Mouse (Mus musculus) kidney, embryonic 14.5 days (tissue): ENCODE measurements around the gene Ttc28. TPM values are rescaled to one million over a fixed set of nuclear protein-coding genes. Genes with fewer than 3 reads are reported as not detected.

ENCODE experiments used
- ATAC-seq: fragments of 200-750 bp; cut with Nextera tagmentation; 2 replicates; pipeline ENCODE4 v1.8.0; 2017; ENCODE audit warnings: moderate number of reproducible peaks, mild to moderate bottlenecking, moderate TSS enrichment, moderate library complexity; ENCODE audit not compliant: low FRiP score, low TSS enrichment
- H3K27ac ChIP-seq: fragments of 300-500 bp; sonication (generic); 2 replicates; pipeline ENCODE4 v1.5.1; 2014; ENCODE audit warnings: low read depth, mild to moderate bottlenecking, low read length, moderate library complexity, mixed read lengths
- H3K27me3 ChIP-seq: fragments of 300-500 bp; sonication (generic); 2 replicates; pipeline ENCODE4 v1.6.1; 2014; ENCODE audit warnings: mild to moderate bottlenecking, low read length; ENCODE audit not compliant: control insufficient read depth, insufficient read depth
- H3K36me3 ChIP-seq: fragments of 300-500 bp; sonication (generic); 2 replicates; pipeline ENCODE4 v1.6.1; 2014; ENCODE audit warnings: low read length, mixed read lengths; ENCODE audit not compliant: control insufficient read depth, insufficient read depth
- H3K4me1 ChIP-seq: fragments of 300-500 bp; sonication (generic); 2 replicates; pipeline ENCODE4 v1.6.1; 2014; ENCODE audit warnings: low read length, mixed read lengths; ENCODE audit not compliant: control insufficient read depth, insufficient read depth
- H3K4me2 ChIP-seq: fragments of 300-500 bp; sonication (generic); replicated peaks from 2 replicates; pipeline ENCODE4 v1.6.1; 2014; ENCODE audit warnings: low read depth, mild to moderate bottlenecking, low read length
- H3K4me3 ChIP-seq: fragments of 300-500 bp; sonication (generic); 2 replicates; pipeline ENCODE4 v1.5.1; 2014; ENCODE audit warnings: mild to moderate bottlenecking, low read length
- H3K9ac ChIP-seq: fragments of 300-500 bp; sonication (generic); 2 replicates; pipeline ENCODE4 v1.6.1; 2014; ENCODE audit warnings: low read depth, mild to moderate bottlenecking, low read length, moderate library complexity
- H3K9me3 ChIP-seq: fragments of 300-500 bp; sonication (generic); 2 replicates; pipeline ENCODE4 v1.6.1; 2016; ENCODE audit warnings: low read length; ENCODE audit not compliant: control insufficient read depth
- WGBS: fragments of 180-500 bp; shearing (Covaris S2); extraction: QIAGEN DNeasy Blood & Tissue Kit; methylation state at CpG from one replicate; pipeline ENCODE4 v1.1.7; 2014; 5-methylcytosine and 5-hydroxymethylcytosine counted together
- polyA plus RNA-seq: library from polyadenylated mRNA; unstranded; fragments of >200 nt; fragmentation: Nextera tagmentation; extraction: Ambion mirVana; gene quantifications from 2 replicates; pipeline ENCODE4 v1.2.1, GENCODE M21; 2014

Gene Ttc28
- polyA plus RNA-seq, 1 experiment from 2014 or later: 24.7 TPM

DNA sequence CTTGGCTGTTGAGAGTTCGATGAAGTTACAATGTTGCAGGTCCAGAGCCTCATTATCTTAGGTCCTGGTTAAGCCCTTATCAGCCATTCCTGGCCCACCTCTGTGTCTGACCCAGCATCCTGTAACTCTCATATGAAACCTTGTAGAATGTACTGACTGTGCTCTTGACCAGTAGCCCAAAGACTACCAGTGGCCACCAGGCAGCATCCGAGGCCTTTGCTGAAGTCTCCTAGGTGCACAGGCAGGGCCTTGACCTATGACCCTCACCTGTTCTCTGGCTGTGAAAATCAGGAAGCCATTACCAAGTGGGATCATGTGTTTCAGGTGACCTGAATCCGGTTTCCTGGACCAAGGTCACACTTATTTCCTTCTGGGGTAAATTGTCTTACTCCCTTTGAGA lies 183.6 kb downstream of the Ttc28 start:
- no peak for ATAC-seq
- no peaks in the 10 kb centered on the region for H3K9me3 ChIP-seq
- H3K27ac ChIP-seq: no peak overlapping the region
- H3K36me3 ChIP-seq: no peaks in the 10 kb centered on the region
- H3K4me3 ChIP-seq: no peak overlapping the region
- peaks cover 10% of the 10 kb centered on the region; the same call in 1 of the 2 replicates for H3K4me1 ChIP-seq
- WGBS: 77% methylated on average over 3 of the region's 3 CpGs
- H3K4me2 ChIP-seq: no peak overlapping the region
- no peak overlapping the region for H3K9ac ChIP-seq
- H3K27me3 ChIP-seq: no peaks in the 10 kb centered on the region

DNA sequence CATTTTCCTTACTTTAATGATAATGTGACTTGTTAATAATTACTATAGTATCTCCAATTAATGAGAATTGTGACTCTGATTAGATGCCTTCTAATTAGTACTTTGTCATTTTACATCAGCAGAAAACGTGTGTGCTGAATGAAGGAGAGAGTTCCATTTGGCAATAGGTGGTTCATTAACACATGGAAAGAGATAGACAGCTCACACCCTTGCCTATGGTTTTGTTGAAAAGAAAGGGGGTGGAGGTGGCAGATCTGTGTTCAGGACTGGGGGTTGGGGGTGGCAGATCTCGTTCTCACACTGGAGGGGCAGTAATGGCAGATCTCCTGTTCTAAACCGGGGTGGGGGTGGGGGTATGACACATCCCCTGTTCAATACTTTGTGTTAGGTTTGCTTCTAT lies 184.4 kb downstream of the Ttc28 start:
- Histone ChIP-seq H3K36me3 (no peaks in the 10 kb centered on the region), H3K4me2 (no peak overlapping the region), H3K9ac (no peak overlapping the region), H3K4me3 (no peak overlapping the region), H3K27me3 (no peaks in the 10 kb centered on the region), H3K4me1 (peaks cover 5% of the 10 kb centered on the region; the same call in 1 of the 2 replicates), H3K27ac (no peak overlapping the region), H3K9me3 (no peaks in the 10 kb centered on the region)
- WGBS: 81% methylated on average over 3 of the region's 3 CpGs
- no peak for ATAC-seq

DNA sequence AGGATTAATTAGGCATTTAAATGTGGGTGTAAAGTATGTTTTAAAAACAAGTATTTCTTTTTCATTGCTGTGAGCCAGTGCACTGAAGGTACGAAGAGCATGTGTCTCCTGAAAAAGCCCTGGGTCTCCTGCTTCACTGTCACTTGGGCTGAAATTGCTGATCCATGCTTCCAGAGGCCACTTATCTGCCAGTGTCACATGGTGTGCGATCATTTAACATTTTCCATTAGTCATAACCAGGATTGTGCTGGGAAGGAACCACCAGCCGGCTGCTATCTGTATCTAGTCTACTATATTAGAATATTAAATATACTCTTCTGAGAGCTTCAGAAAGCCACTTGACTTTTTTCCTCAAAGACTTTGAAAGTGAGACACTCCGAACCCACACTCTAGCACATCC lies 186.2 kb downstream of the Ttc28 start:
- WGBS: 86% methylated on average over 4 of the region's 4 CpGs
- H3K4me2 ChIP-seq: no peak overlapping the region
- no peaks in the 10 kb centered on the region for H3K9me3 ChIP-seq
- no peaks in the 10 kb centered on the region for H3K4me1 ChIP-seq
- H3K4me3 ChIP-seq: no peak overlapping the region
- ATAC-seq: no peak
- no peak overlapping the region for H3K9ac ChIP-seq
- H3K36me3 ChIP-seq: no peaks in the 10 kb centered on the region
- H3K27ac ChIP-seq: no peak overlapping the region
- H3K27me3 ChIP-seq: no peaks in the 10 kb centered on the region

DNA sequence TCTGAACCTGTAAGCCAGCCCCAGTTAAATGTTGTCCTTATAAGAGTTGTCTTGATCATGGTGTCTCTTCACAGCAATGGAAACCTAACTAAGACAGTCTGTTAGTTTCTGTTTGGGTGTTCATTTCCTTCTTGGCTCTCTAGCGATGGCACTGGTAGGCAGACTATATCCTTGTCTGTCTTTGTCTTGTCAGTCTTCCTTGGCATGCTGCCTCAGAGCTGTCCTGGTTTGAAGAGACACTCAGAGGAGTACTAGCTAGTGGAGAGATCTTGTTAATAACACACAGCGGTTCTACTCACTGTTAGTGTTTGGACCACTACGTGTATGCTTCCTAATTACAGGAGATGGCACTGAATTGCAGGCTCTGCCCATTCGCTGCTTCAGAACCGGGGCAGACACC lies 189.9 kb downstream of the Ttc28 start:
- 90% methylated on average over 5 of the region's 5 CpGs for WGBS
- no peaks in the 10 kb centered on the region for H3K27me3 ChIP-seq

GRCm38 (mm10) chr5:111069931-111070330 lies 190.3 kb downstream of the Ttc28 start:
- Histone ChIP-seq H3K4me3 (no peak overlapping the region), H3K4me1 (peaks cover 17% of the 10 kb centered on the region), H3K27ac (no peak overlapping the region), H3K4me2 (no peak overlapping the region), H3K9me3 (no peaks in the 10 kb centered on the region), H3K27me3 (no peaks in the 10 kb centered on the region), H3K9ac (no peak overlapping the region), H3K36me3 (no peaks in the 10 kb centered on the region)
- ATAC-seq: no peak
- 79% methylated on average over 5 of the region's 5 CpGs for WGBS

More for the DNA sequence above, 189.9 kb downstream of the Ttc28 start:
- Histone ChIP-seq H3K9me3 (no peaks in the 10 kb centered on the region), H3K4me3 (no peak overlapping the region), H3K36me3 (no peaks in the 10 kb centered on the region), H3K9ac (no peak overlapping the region), H3K4me1 (peaks cover 17% of the 10 kb centered on the region), H3K4me2 (no peak overlapping the region), H3K27ac (no peak overlapping the region)
- ATAC-seq: no peak

DNA sequence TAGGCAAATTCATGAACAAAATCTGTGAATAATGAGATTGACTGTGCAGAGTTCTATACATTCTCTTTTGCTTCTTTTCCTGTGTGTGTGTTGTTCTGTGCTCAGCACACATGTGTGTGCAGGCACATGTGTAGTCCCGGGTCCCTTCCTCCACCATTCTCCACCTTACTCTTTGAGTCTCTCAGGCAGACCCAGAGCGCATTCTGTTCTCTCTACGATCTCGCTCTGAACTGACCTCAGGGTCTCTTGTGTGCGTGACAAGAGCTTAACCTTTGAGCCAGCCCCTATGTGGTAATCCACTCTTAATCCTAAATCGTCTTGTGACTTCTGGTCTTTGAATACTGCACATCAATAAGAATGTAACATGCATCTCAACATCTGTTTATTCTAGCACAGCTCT lies 190.8 kb downstream of the Ttc28 start:
- H3K9me3 ChIP-seq: no peaks in the 10 kb centered on the region
- H3K27ac ChIP-seq: no peak overlapping the region
- no peak overlapping the region for H3K9ac ChIP-seq
- H3K4me2 ChIP-seq: no peak overlapping the region
- H3K36me3 ChIP-seq: no peaks in the 10 kb centered on the region
- 74% methylated on average over 6 of the region's 6 CpGs for WGBS
- H3K4me1 ChIP-seq: peaks cover 17% of the 10 kb centered on the region
- H3K27me3 ChIP-seq: no peaks in the 10 kb centered on the region
- no peak for ATAC-seq
- no peak overlapping the region for H3K4me3 ChIP-seq

DNA sequence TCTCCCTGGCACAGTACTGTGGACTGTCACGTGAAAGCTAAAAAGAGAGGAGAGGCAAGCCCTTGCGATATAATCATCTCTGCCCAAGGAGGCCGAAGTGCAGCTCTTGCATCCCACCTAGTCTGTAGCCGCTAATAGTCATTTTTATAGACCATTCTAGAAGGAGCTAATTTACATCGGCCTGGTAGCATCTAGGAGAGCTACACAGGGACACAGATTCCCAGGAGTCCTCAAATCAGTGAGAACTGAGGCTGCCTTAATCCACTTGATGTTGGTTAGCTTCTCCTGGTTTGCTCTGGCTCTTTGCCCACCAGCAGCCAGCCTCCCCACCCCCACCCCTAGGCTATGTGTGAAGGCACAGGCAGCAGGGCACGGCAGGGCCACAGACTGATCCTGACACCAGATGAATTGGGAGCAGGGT lies 193.7 kb downstream of the Ttc28 start:
- ATAC-seq: no peak; the same call in 1 of the 2 replicates
- peaks cover 23% of the 10 kb centered on the region for H3K4me1 ChIP-seq
- H3K27ac ChIP-seq: 0 out of 2 replicates have a peak overlapping the region, but pooled peaks have one; percentile 13
- H3K36me3 ChIP-seq: no peaks in the 10 kb centered on the region
- H3K9ac ChIP-seq: no peak overlapping the region
- no peaks in the 10 kb centered on the region for H3K27me3 ChIP-seq
- H3K4me2 ChIP-seq: no peak overlapping the region
- WGBS: 48% methylated on average over 6 of the region's 6 CpGs
- no peaks in the 10 kb centered on the region for H3K9me3 ChIP-seq
- H3K4me3 ChIP-seq: no peak overlapping the region

- H3K4me3 ChIP-seq: no peak overlapping the region
- H3K4me2 ChIP-seq: no peak overlapping the region
- H3K9ac ChIP-seq: no peak overlapping the region
- no peaks in the 10 kb centered on the region for H3K36me3 ChIP-seq
- H3K9me3 ChIP-seq: no peaks in the 10 kb centered on the region
- H3K4me1 ChIP-seq: peaks cover 23% of the 10 kb centered on the region
- no peak for ATAC-seq
- H3K27ac ChIP-seq: no peak overlapping the region
- H3K27me3 ChIP-seq: no peaks in the 10 kb centered on the region
- 43% methylated on average over 7 of the region's 7 CpGs for WGBS
Observed at GRCm38 (mm10) chr5:111074050-111074449, 194.4 kb downstream of the Ttc28 start.

GRCm38 (mm10) chr5:111075841-111076240 lies 196.2 kb downstream of the Ttc28 start:
- WGBS: 51% methylated on average over 5 of the region's 5 CpGs
- H3K4me3 ChIP-seq: no peak overlapping the region
- H3K4me2 ChIP-seq: no peak overlapping the region
- no peaks in the 10 kb centered on the region for H3K36me3 ChIP-seq
- H3K27ac ChIP-seq: no peak overlapping the region
- no peak for ATAC-seq
- no peaks in the 10 kb centered on the region for H3K27me3 ChIP-seq
- H3K4me1 ChIP-seq: peaks cover 23% of the 10 kb centered on the region
- H3K9ac ChIP-seq: no peak overlapping the region
- no peaks in the 10 kb centered on the region for H3K9me3 ChIP-seq
